Mouse (Mus musculus): ENCODE data around the gene Slc47a2. TPM values are rescaled to one million over a fixed set of nuclear protein-coding genes. Genes with fewer than 3 reads are reported as not detected.

Slc47a2 gene
- total RNA-seq, 2 experiments from 2014 or later, result not detected

DNA sequence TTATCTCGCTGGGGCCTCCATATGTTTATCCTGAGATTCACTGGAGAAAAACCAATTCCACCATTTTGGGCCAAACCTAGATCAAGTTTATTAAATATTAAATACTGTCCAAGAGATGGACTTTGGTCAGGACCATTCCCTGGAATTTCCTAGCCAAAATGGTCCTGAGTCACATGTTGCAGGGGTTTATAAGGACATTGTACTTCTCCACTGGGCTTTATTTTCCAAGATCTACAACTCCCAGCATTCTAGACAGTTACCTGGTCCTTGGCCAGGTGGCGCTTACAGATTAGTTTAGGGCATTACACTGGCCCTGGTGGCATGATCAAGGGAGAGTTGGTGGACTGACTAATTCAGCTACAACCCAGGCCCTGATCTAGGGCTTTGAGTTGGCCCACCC lies 47.1 kb downstream of the Slc47a2 start:
- no peak for ATAC-seq (replicated peaks; ENCODE audit: low FRiP score, poor library complexity, severe bottlenecking)

DNA sequence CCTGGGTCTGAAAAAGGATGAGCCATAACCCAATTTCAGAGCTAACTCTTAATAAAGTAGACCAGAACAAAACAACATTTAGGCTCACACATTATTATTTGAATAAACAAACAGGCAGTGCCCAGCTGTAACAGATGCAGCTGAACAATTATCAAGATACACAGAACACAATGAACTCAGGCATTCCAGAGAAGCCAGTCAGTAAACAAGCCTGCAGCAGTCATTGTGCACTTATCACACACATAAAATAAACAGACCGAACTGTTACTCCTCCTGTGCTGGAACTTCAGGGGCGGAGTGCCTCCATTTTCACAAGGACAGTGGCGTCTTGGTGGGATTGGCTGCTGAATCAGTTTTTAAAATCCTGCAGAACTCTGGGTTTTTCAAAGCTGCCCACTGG lies 48.2 kb downstream of the Slc47a2 start:
- ATAC-seq (replicated peaks; ENCODE audit: low FRiP score, poor library complexity, severe bottlenecking), result no peak

DNA sequence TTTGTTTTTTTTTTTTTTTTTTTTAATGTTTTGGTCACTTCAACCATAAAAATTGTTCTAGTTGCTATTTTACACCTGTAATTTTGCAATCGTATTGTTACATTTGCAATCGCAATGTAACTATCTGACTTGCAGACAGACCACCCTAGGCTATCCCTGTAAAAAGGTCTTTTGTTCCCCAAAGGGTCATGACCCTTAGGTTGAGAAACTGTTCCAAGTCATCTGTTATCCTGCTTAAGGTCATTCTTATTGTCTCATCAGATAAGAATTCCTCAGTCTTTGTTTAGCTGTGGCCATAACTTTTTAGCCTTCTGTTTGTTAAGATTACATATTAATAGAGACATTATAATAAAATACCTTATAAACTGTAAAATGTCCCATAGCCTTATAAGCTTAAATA lies 49.4 kb downstream of the Slc47a2 start:
- ATAC-seq (replicated peaks; ENCODE audit: low FRiP score, poor library complexity, severe bottlenecking), result no peak

DNA sequence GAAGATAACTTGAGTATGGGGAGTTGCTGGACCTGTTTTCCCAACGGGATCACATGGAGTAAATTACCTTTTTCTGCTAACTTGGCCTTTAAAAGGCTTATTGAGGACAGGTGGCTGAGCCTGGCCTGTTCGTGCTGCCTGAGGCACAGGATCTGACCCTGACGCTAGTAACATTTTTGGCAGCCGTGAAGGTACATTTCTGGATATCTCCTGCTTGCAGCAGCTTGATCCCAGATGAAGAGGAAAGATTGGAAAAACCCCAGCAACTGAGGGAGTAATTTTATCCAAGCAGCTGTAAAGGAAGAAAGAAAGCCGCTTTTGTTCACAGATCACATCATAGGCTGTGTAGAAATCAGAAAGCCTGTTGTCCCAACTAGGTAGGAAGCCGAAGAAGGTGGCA lies 58.3 kb downstream of the Slc47a2 start:
- ATAC-seq (replicated peaks; ENCODE audit: low FRiP score, poor library complexity, severe bottlenecking), result no peak

DNA sequence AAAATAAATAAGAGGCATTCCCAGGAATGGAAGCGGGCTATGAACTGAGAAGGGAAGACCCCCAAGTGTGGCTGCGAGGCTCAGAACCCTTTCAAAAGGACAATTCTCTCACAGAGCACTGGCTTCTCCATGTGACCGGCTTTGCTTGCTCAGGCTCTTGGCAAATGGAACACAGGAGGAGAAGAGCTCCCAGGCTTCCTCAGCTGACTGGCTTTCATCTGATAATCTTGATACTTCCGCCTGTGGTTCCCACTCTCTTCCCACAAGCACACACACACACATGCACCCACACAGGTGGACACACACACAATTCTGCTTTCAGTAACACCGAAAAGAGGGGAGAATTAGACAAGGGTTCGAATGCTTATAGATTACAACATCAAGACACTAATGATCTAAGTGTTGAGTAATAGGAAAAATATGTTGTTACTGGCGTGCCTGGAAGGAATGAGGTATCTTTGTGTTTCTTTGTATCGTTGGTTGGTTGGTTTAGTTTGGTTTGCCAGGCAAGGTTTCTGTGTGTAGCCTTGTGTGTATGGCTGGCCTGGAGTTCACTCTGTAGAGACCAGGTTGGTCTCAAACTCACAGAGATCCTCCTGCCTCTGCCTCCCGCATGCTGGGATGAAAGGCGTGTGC lies 59.1 kb downstream of the Slc47a2 start:
- no peak for ATAC-seq (replicated peaks; ENCODE audit: low FRiP score, poor library complexity, severe bottlenecking)

DNA sequence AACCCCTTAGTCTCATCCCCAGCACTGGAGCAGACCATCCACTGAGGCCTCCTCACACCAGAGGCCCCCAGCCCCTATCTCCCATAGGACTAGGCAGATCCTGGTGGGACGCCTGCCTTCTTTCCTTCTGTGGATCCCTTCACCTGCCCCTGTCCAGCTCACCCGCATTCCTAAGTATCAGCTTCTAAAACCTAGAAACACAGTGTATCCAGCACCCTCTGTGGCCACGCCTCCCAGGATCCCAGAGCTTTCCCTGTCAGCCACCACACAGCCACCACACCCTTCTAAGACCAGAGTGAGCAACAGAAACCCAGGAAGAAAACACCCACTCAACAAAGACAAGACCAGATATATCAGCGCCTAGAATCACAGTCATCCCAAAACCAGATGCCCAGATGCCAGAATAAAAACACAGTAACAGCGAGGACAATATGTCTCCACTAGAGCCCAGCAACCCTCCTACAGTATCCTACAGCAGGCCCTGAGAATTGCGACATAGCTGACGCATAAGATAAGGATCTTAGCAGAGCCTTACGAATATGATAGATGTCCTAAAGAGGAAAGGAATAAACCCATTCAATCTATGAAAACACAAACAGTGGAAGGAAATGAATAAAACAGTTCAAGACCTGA lies 64.1 kb downstream of the Slc47a2 start:
- ATAC-seq (replicated peaks; ENCODE audit: low FRiP score, poor library complexity, severe bottlenecking), result no peak

DNA sequence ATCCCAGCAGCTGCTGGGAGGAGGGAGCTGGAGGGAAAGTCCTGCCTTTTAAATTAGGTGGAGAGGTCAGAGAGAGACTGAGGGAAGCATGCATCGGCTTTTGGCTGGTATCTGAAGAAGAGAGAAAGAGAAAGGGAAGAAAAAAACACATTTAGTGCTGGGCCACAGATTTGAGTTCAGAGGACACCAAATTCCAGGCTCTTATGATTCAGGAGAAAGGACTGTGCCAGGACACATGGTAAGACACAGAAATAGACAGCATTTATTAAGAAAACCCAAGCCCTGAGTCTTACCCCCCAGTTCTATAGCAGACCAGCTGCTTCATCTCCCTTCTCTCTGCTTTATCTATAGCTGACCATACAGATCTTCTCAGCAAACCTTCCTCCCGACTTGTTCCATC lies 64.7 kb downstream of the Slc47a2 start:
- no peak for ATAC-seq (replicated peaks; ENCODE audit: low FRiP score, poor library complexity, severe bottlenecking)

DNA sequence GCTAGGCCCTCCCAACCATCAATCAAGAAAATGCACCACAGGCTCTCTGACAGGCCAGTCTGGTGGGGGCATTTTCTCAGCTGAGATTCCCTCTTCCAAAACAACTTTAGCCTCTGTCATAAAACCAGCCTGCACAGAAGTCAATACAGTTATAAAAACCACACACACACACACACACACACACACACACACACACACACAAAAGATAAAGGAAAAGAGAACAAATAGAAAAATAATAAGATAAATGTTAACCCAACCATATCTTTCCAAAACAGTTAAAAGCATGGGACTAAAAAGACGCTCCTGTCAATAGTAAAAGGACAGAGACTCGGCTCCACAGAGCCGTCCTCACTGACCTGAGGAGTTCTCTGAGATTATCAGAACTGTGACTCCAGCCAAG lies 66.2 kb downstream of the Slc47a2 start:
- no peak for ATAC-seq (replicated peaks; ENCODE audit: low FRiP score, poor library complexity, severe bottlenecking)

DNA sequence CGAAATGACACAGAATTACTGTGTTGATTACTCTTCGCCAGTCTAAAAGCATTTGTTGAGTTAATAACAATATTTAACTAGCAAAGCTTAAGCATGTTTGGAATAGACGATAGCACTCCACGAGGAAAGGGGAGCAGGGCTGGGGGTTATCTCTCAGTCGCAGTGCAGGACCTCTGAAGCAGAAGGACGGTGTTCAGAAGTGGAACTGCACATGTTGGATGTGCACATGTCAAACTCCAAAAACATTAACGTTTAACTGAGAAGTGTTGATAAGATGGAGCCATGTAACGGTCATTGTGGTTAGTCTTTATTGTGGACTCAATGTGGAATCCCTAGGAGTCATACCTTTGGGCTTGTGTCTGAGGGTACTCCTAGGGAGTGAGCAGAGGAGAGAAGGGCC lies 67.6 kb downstream of the Slc47a2 start:
- no peak for ATAC-seq (replicated peaks; ENCODE audit: low FRiP score, poor library complexity, severe bottlenecking)

DNA sequence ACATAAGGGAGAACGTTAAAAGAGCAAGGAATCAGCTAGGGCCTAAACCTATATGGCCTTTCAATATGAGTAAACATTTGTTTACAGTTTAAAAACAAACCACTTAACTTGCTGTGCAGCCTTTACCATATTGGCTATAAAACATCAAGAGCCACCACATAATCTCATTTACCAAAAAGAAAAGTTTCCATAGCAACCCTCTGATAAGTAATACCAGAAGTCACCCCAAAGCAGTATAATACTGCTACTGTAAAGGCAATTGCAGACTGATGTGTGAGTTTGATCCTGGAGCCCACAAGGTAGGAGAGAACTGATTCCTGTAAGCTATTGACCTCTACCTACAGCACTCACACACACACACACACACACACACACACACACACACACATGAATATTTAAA lies 68.2 kb downstream of the Slc47a2 start:
- no peak for ATAC-seq (replicated peaks; ENCODE audit: low FRiP score, poor library complexity, severe bottlenecking)

DNA sequence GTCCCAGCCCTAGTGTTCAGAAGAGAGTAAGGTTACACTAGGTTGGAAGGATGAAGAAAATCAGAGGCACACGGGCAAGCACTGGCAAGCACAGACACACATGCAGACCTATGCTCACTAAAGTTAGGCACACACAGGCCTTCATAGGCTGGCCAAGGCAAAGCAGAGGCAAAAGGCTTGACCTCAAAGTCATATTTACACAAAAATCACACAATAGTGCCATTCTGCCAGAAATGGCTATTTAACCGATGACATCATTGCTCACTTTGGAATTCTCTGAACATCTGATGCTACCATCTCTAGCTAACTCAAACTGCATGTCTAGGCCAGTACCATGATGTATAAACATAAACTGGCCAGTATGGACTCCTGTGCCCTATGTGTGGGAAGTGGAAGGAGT lies 68.7 kb downstream of the Slc47a2 start:
- ATAC-seq (replicated peaks; ENCODE audit: low FRiP score, poor library complexity, severe bottlenecking), result no peak

DNA sequence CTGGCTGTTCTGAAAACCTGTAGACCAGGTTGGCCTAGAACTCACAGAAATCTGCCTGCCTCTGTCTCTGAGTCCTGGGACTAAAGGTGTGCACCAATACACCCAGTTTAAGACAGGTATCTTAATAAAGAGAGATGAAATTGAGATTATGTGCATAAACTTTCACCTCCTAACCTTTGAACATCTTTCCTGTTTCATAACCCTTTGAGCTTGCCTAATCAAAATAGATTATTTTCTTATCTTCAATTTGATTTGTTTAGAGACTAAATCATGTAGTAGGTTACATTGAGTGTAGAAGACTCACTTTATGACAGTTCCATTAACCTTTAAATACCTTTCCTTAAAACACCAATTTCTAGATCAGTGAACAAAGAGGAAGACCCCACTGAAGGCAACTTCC lies 71.0 kb downstream of the Slc47a2 start:
- ATAC-seq (replicated peaks; ENCODE audit: low FRiP score, poor library complexity, severe bottlenecking), result no peak

DNA sequence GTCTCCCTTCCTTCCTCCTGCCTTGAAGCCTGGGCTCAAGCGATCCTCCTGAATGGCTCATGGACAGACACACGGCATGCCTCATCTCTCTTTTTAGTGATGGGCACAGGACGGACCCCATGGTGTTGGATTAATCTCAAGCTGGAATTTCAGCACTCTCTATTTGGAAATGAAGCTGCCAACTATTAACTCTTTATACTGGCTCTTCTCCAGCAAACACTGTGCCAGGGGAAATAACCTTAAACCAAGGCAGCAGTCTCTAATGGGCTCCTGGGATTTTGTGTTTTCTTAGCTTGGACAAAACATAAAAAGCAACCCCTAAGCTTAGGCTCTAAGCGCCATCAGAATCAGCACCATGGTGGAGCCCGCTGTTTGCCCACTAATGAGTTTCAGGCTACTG lies 72.3 kb downstream of the Slc47a2 start:
- no peak for ATAC-seq (replicated peaks; ENCODE audit: low FRiP score, poor library complexity, severe bottlenecking)

DNA sequence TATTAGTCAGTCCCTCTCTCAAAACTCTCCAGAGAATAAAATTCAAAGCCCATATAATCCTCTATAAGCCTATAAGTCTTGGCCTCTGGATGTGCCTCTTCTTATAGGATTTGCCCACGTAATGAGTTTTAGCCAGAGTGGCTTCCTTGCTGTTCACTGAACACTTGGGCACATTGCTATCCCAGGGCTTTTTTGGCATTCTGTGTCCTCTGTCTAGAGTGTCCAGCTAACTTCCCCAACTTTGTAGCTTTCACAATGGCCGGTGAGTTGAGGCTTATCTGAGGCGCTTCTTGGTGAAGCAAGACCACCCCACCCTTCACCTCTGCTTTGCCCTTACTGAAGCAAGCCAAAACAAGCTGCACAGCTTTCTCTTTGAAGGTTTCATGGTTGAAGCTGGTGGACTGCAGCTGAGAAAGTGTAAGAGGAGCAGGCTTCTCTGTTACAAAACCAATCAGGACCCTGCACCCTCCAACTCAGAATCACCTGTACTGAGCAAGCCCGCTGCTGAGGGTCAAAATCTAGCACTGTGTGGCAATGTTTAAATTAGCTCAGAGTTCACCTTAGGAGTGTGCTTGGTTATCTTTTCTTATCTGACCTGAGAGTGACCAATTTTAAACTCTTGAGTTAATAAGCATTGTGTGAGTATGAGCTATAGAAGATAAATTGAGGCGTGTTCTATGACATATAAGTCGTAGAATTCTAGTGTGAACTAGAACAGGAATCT lies 73.9 kb downstream of the Slc47a2 start:
- no peak for ATAC-seq (replicated peaks; ENCODE audit: low FRiP score, poor library complexity, severe bottlenecking)

DNA sequence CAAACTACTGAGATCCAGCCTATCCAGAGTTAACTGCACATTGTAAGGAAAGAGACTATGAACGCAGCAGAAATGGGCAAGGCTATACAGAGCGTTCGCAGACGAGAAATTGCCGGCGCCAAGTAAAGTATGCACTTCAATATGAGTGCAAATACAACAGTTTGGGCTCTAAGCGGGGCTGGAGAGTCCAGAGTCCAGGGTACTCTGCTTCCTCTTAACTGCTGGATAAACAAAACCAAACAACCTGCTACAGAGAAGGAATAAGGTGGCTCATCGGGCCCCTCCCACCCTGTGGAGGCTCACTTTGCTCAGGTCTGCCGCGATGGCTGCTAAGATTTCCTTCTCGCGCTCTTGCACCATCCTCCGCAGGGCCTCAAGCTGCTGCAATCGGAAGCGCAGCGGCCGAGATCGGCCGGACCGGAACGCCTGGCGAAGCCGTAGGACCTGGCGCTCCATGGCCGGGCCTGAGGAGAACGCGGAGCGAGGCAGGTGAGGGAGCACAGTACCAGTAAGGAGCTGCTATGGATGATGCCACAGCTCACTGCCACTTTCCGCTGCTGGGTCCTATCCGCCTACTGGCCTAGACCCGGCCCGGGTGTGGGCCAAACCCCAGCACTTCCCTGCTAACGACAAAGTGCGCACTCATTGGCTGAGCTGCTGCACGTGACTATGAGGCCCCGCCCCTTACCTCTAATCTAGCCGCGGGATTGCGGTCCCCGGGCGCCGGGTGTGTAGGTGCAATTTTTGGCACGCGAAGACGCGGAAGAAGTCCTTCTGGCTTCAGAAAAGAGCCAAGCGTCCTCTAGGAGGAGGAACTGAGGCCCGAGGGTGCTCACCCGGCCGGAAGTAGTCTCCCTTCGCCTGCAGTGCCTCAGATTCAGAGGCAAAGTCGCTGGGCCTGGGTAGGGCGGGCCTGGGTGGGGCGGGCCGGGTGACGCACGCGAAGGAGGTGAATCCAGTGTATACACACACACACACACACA lies 75.8 kb downstream of the Slc47a2 start, which contains the start of gene Aldh3a2:
Gene Aldh3a2, minus strand, starts transcription at position 914 of the 983 bp plus-strand sequence.
- peak; percentile 99 for ATAC-seq (replicated peaks; ENCODE audit: low FRiP score, poor library complexity, severe bottlenecking)

DNA sequence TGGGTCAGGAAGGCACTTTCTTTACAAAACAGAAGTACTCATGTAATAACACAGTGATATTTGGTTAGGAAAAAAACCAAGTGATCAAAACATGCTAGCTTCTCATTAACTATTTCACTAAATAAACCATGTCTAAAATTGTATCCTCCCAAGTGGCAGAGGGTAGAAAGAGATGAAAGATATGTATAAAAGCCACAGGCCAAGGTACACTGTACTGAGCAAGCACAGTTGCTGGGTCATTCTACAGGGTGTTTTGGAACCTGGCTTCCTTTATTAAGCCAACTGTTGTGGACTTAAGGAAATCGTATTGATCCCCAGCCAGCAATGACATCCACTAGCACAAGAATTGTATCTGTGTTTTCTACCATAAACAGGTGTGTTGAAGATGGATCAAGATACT lies 78.8 kb downstream of the Slc47a2 start:
- ATAC-seq (replicated peaks; ENCODE audit: low FRiP score, poor library complexity, severe bottlenecking), result no peak

DNA sequence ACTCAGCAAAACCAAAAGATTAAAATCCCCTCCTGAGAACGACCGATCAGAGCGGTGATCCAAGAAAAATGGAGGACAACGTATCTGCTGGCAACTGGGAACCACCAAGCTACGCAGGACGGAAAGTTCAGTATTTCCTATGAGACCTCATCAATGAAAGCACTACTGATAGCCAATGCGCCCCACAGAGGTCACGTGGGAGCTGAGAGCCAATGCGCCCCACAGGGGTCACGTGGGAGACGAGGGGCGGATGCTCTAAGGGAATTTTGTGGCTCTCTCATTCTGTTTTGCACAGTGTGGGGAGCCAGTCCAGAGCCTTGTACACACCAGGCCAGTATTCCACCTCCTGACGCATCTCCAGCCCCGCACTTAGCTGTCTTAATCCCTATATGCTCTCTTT lies 80.1 kb downstream of the Slc47a2 start:
- no peak for ATAC-seq (replicated peaks; ENCODE audit: low FRiP score, poor library complexity, severe bottlenecking)

DNA sequence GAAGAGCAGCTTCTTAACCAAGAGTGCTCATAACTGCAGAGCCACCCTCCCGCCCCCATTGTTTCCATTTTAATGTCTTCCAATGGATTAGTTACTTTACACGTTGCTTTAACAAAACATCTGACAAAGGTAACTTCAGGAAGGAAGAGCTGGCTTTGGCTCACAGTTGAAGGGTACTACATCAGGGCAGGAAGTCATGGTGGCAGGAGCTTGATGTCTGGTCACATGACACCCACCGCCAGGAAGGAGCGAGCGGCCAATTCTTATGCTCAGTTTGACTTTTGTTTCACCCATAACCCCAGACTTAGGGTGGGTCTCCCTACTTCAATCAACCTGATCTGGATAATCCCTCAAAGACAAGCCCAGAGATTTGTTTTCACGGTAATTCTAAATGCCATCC lies 83.6 kb downstream of the Slc47a2 start:
- ATAC-seq (replicated peaks; ENCODE audit: low FRiP score, poor library complexity, severe bottlenecking), result no peak

DNA sequence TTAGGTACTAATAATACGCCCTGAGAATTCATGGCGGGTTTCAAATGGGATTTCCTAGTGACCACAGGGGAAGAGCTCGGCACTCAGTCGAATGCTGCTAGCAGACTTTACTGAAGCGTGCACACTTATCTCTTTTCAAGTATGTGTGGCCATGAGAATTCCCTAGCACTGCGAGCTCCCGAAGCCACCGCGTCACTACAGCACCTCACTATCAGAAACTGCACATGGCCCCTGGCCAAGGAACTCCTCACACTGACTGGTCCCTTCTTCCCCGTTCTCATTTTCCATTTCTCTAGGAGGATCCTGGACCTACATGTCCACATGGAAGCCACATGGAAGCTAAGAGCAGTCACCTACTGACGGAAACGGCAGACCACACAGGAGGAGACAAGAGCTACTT lies 89.9 kb downstream of the Slc47a2 start:
- no peak for ATAC-seq (replicated peaks; ENCODE audit: low FRiP score, poor library complexity, severe bottlenecking)

DNA sequence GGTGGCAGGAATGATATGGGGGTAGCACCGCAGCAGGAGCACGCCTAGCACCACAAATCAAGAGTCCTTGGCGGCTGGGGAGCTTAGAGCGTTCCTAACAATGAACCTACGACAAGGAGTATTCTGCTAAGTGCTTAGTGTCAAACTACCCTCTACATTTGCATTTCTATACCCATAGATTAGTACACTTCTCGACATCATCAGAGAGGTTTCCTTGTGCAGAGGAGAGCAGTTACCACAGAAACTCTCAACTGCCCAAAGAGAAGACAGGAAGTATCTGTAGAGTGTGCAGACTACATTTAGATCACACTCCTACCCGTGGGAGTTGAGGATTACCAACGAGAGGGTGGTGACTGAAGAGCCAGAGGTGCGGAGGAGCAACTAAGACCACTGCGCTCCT lies 90.9 kb downstream of the Slc47a2 start:
- ATAC-seq (replicated peaks; ENCODE audit: low FRiP score, poor library complexity, severe bottlenecking), result no peak

Data from erythroid progenitor cell, adult 5-6 weeks (primary cell).